Mouse (Mus musculus): ENCODE measurements at regions not wholly inside any gene's neighbourhood (a gene's known extent, or its start where the extent isn't known, plus 50 kb on each side); places are given as distances from the start of the nearest gene placed in this dataset.
A peak's percentile ranks its signal among the peaks of the same experiment; 100 is the strongest.

DNA sequence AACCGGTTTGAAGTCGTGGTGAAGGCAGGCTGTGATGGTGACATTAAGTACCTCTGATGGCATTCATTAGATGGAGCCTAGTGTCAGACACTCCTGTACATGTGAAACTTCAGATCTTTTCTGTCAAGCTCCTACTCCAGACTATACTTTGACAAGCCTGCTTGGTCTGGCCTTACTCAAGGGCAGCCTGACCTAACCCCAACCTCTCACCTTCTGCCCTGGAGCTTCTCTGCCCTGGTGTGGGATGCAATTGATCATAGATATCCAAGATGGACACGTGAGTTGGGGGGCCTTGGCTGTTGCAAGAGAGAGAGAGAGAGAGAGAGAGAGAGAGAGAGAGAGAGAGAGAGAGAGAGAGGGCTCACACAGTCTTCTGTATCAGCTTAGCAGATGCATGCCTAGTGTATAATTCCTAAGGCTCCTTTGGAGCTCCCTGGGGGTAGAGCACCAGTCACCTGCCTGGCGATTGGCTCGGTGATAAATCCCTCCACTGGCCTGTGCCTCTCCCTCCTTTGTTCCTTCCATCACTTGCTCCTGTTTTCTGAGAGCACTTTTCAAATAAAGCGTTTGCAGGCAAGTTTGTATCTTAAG lies 416.4 kb downstream of the Wdr11 start:
- 25% methylated on average over 6 of the region's 6 CpGs for WGBS
- Histone ChIP-seq H3K4me2 (ENCODE audit: low read depth, low read length) (no peak overlapping the region), H3K4me1 (ENCODE audit: control insufficient read depth, insufficient read depth, low read length) (peaks cover 18% of the 10 kb centered on the region), H3K27me3 (ENCODE audit: control insufficient read depth, insufficient read depth, low read length) (no peaks in the 10 kb centered on the region), H3K36me3 (ENCODE audit: control insufficient read depth, insufficient read depth, low read length) (no peaks in the 10 kb centered on the region), H3K27ac (ENCODE audit: low read length) (peak overlapping the region; percentile 29; the same call in 1 of the 2 replicates), H3K9me3 (replicated peaks; ENCODE audit: control insufficient read depth, low read length) (no peaks in the 10 kb centered on the region), H3K4me3 (replicated peaks; ENCODE audit: low read length) (no peak overlapping the region), H3K9ac (ENCODE audit: low read length) (no peak overlapping the region)
- no peak; the same call in 1 of the 2 replicates for ATAC-seq (ENCODE audit: insufficient read depth, low FRiP score)

GRCm38 (mm10) chr7:130008591-130009418 lies 417.1 kb downstream of the Wdr11 start:
- 29% methylated on average over 12 of the region's 12 CpGs for WGBS
- no peaks in the 10 kb centered on the region for H3K27me3 ChIP-seq (ENCODE audit: control insufficient read depth, insufficient read depth, low read length)
- peaks cover 18% of the 10 kb centered on the region for H3K4me1 ChIP-seq (ENCODE audit: control insufficient read depth, insufficient read depth, low read length)
- no peak overlapping the region for H3K4me3 ChIP-seq (replicated peaks; ENCODE audit: low read length)
- peak; percentile 73 for ATAC-seq (ENCODE audit: insufficient read depth, low FRiP score)
- no peaks in the 10 kb centered on the region for H3K9me3 ChIP-seq (replicated peaks; ENCODE audit: control insufficient read depth, low read length)
- peak overlapping the region; percentile 56 for H3K27ac ChIP-seq (ENCODE audit: low read length)
- H3K4me2 ChIP-seq (ENCODE audit: low read depth, low read length): no peak overlapping the region
- no peaks in the 10 kb centered on the region for H3K36me3 ChIP-seq (ENCODE audit: control insufficient read depth, insufficient read depth, low read length)
- H3K9ac ChIP-seq (ENCODE audit: low read length): no peak overlapping the region

DNA sequence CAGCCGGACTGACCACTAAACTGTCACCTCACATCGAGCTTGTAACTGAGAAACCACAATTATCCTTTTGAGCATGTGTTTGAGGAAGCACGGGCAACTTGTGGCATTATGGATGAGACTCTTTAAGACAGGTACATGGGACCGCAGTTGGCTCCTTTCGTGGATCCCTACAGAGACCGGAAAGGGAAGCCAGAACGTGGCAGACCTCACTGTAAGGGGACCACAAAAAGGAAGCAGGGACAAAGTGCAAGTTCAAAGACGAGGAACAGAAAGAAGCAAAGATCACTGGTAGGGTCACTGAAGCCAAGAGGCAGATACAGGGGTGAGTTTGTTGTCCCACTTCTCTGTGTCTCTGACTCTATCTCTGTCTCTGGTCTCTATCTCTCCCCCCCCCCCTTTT lies 420.4 kb downstream of the Wdr11 start:
- 82% methylated on average over 8 of the region's 8 CpGs for WGBS
- Histone ChIP-seq H3K9ac (ENCODE audit: low read length) (no peak overlapping the region), H3K27ac (ENCODE audit: low read length) (no peak overlapping the region), H3K4me3 (replicated peaks; ENCODE audit: low read length) (no peak overlapping the region), H3K4me1 (ENCODE audit: control insufficient read depth, insufficient read depth, low read length) (peaks cover 40% of the 10 kb centered on the region), H3K9me3 (replicated peaks; ENCODE audit: control insufficient read depth, low read length) (no peaks in the 10 kb centered on the region), H3K4me2 (ENCODE audit: low read depth, low read length) (no peak overlapping the region), H3K27me3 (ENCODE audit: control insufficient read depth, insufficient read depth, low read length) (no peaks in the 10 kb centered on the region), H3K36me3 (ENCODE audit: control insufficient read depth, insufficient read depth, low read length) (no peaks in the 10 kb centered on the region)
- ATAC-seq (ENCODE audit: insufficient read depth, low FRiP score): no peak

- 77% methylated on average over 6 of the region's 6 CpGs for WGBS
- peaks cover 36% of the 10 kb centered on the region for H3K4me1 ChIP-seq (ENCODE audit: control insufficient read depth, insufficient read depth, low read length)
- peak overlapping the region; percentile 25 for H3K27ac ChIP-seq (ENCODE audit: low read length)
- no peak overlapping the region for H3K9ac ChIP-seq (ENCODE audit: low read length)
- no peak for ATAC-seq (ENCODE audit: insufficient read depth, low FRiP score)
- no peaks in the 10 kb centered on the region for H3K36me3 ChIP-seq (ENCODE audit: control insufficient read depth, insufficient read depth, low read length)
- no peaks in the 10 kb centered on the region for H3K9me3 ChIP-seq (replicated peaks; ENCODE audit: control insufficient read depth, low read length)
- no peak overlapping the region for H3K4me2 ChIP-seq (ENCODE audit: low read depth, low read length)
- H3K4me3 ChIP-seq (replicated peaks; ENCODE audit: low read length): no peak overlapping the region
- H3K27me3 ChIP-seq (ENCODE audit: control insufficient read depth, insufficient read depth, low read length): no peaks in the 10 kb centered on the region
Observed at GRCm38 (mm10) chr7:130013109-130013508, 421.4 kb downstream of the Wdr11 start.

DNA sequence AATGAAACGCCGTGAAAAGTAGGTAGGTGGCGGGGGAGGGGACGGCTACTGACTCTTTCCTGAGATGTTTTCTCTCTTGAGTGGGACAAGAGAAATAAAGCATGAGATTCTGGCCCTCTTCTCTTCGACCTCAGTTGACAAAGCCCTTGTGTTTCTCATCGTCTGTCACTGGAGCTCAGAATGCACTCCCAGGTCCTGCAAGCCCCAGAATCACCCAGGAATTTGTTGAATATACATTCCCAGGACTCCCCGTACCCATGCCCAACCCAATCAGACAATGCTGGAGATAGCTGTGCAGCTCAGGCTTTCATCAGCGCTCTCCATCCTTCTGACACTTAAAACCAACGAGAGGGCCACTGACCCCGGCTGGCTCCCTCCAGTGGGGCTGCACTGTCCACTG lies 422.9 kb downstream of the Wdr11 start:
- no peaks in the 10 kb centered on the region for H3K9me3 ChIP-seq (replicated peaks; ENCODE audit: control insufficient read depth, low read length)
- no peak for ATAC-seq (ENCODE audit: insufficient read depth, low FRiP score)
- peaks cover 28% of the 10 kb centered on the region for H3K4me1 ChIP-seq (ENCODE audit: control insufficient read depth, insufficient read depth, low read length)
- H3K9ac ChIP-seq (ENCODE audit: low read length): no peak overlapping the region
- peak overlapping the region; percentile 93 for H3K27ac ChIP-seq (ENCODE audit: low read length)
- WGBS: 49% methylated on average over 10 of the region's 10 CpGs
- no peak overlapping the region for H3K4me3 ChIP-seq (replicated peaks; ENCODE audit: low read length)
- H3K36me3 ChIP-seq (ENCODE audit: control insufficient read depth, insufficient read depth, low read length): no peaks in the 10 kb centered on the region
- H3K4me2 ChIP-seq (ENCODE audit: low read depth, low read length): no peak overlapping the region
- no peaks in the 10 kb centered on the region for H3K27me3 ChIP-seq (ENCODE audit: control insufficient read depth, insufficient read depth, low read length)

- Histone ChIP-seq H3K27me3 (ENCODE audit: control insufficient read depth, insufficient read depth, low read length) (no peaks in the 10 kb centered on the region), H3K27ac (ENCODE audit: low read length) (peak overlapping the region; percentile 93), H3K4me1 (ENCODE audit: control insufficient read depth, insufficient read depth, low read length) (peaks cover 28% of the 10 kb centered on the region), H3K36me3 (ENCODE audit: control insufficient read depth, insufficient read depth, low read length) (no peaks in the 10 kb centered on the region), H3K4me3 (replicated peaks; ENCODE audit: low read length) (no peak overlapping the region), H3K9me3 (replicated peaks; ENCODE audit: control insufficient read depth, low read length) (no peaks in the 10 kb centered on the region), H3K9ac (ENCODE audit: low read length) (peak overlapping the region; percentile 44; the same call in 1 of the 2 replicates), H3K4me2 (ENCODE audit: low read depth, low read length) (no peak overlapping the region; the same call in 1 of the 2 replicates)
- ATAC-seq (ENCODE audit: insufficient read depth, low FRiP score): no peak
- WGBS: 27% methylated on average over 5 of the region's 5 CpGs
Observed at GRCm38 (mm10) chr7:130015375-130016014, 423.8 kb downstream of the Wdr11 start.

DNA sequence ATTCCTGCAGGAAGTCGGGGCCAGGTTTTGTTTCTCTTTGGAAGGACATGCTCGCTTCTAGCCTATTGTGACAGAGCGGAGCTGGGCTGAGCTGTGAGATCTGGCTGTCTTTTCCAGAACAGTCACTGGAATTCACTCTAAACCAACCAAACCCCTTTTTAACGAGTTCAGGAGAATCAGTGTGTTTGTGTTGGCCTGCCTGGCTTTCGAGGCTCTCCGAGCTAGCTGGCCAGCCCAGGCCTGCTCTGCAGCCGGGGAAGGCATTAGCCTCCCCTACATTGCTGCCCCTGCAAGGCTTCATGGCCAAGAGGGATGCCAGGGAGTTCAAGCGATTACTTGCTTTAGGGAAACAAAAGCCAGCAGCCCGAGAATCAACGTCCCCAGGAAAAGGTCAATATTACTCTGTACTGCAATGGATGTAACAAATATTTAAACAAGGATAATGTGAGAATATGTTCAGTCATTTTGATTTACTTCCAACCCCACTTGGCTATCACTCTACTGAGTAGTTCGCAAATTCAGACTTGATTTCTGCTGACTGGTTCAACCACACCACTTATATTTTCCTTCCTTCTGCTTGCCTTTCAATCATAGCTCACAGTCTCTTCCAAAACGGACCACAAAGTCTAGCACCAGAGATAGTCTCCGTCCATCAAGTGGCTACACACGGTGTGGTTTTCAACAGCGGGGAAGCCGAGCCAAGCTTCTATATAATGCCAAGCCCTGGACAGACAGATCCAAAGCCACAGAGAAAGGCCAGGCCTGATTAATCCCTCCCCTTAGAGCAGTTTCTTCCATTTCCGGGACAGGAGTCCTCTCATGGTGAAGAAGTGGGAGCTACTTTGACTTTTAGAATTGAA lies 424.6 kb downstream of the Wdr11 start:
- no peaks in the 10 kb centered on the region for H3K9me3 ChIP-seq (replicated peaks; ENCODE audit: control insufficient read depth, low read length)
- H3K4me1 ChIP-seq (ENCODE audit: control insufficient read depth, insufficient read depth, low read length): peaks cover 28% of the 10 kb centered on the region
- no peaks in the 10 kb centered on the region for H3K36me3 ChIP-seq (ENCODE audit: control insufficient read depth, insufficient read depth, low read length)
- peak; percentile 78 for ATAC-seq (ENCODE audit: insufficient read depth, low FRiP score)
- H3K4me3 ChIP-seq (replicated peaks; ENCODE audit: low read length): no peak overlapping the region
- WGBS: 33% methylated on average over 17 of the region's 17 CpGs
- no peaks in the 10 kb centered on the region for H3K27me3 ChIP-seq (ENCODE audit: control insufficient read depth, insufficient read depth, low read length)
- H3K27ac ChIP-seq (ENCODE audit: low read length): peak overlapping the region; percentile 93
- H3K9ac ChIP-seq (ENCODE audit: low read length): peak overlapping the region; percentile 44; the same call in 1 of the 2 replicates
- no peak overlapping the region; the same call in 1 of the 2 replicates for H3K4me2 ChIP-seq (ENCODE audit: low read depth, low read length)

GRCm38 (mm10) chr7:130018891-130019290 lies 427.2 kb downstream of the Wdr11 start:
- H3K4me3 ChIP-seq (replicated peaks; ENCODE audit: low read length): no peak overlapping the region
- H3K9me3 ChIP-seq (replicated peaks; ENCODE audit: control insufficient read depth, low read length): no peaks in the 10 kb centered on the region
- H3K9ac ChIP-seq (ENCODE audit: low read length): no peak overlapping the region
- peaks cover 28% of the 10 kb centered on the region for H3K4me1 ChIP-seq (ENCODE audit: control insufficient read depth, insufficient read depth, low read length)
- no peak for ATAC-seq (ENCODE audit: insufficient read depth, low FRiP score)
- WGBS: 41% methylated on average over 4 of the region's 4 CpGs
- H3K27ac ChIP-seq (ENCODE audit: low read length): no peak overlapping the region
- H3K27me3 ChIP-seq (ENCODE audit: control insufficient read depth, insufficient read depth, low read length): no peaks in the 10 kb centered on the region
- H3K4me2 ChIP-seq (ENCODE audit: low read depth, low read length): no peak overlapping the region
- H3K36me3 ChIP-seq (ENCODE audit: control insufficient read depth, insufficient read depth, low read length): no peaks in the 10 kb centered on the region
